Mouse (Mus musculus): ENCODE measurements around the gene Gpr137. TPM values are rescaled to one million over a fixed set of nuclear protein-coding genes. Genes with fewer than 3 reads are reported as not detected.

Gpr137 gene
- polyA plus RNA-seq, 1 experiment: 31.2 TPM

DNA sequence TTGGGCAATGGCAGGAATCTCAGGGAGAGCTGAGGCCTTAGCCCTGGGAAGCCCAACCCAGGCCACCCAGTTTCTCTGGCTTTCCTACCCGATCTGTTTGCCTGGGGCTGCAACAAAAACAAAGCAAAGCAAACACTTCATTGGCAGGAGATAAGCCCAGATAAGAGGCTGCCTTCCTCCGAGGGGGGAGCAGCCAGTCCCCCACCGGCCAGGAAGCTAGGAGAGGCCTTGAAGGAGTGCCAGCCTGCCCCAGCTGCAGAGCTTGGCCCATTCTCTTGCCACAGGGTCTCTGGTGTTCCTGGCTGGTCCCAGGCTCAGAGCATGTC, 10.4 kb upstream of the Gpr137 start:
- TF ChIP-seq USF1 (IDR thresholded peaks at IDR 0.05; ENCODE audit: low read depth) (no peak), MYOG (IDR thresholded peaks at IDR 0.05; ENCODE audit: control insufficient read depth, extremely low read depth, insufficient read length) (no peak), CEBPB (IDR thresholded peaks at IDR 0.05; ENCODE audit: low read depth) (no peak), FOSL1 (IDR thresholded peaks at IDR 0.05; ENCODE audit: insufficient read depth, low read length, poor library complexity, severe bottlenecking) (no peak), MAX (IDR thresholded peaks at IDR 0.05) (no peak), CTCF (IDR thresholded peaks at IDR 0.05; ENCODE audit: control insufficient read depth, insufficient read depth, insufficient read length) (no peak), MYOD1 (IDR thresholded peaks at IDR 0.05; ENCODE audit: control insufficient read depth, insufficient read length, low read depth) (no peak)
- peaks cover 35% of the 10 kb centered on the region for H3K36me3 ChIP-seq (ENCODE audit: control insufficient read depth, insufficient read depth)
- H3ac ChIP-seq (ENCODE audit: control insufficient read depth, insufficient read length, low read depth): peak overlapping the region; percentile 52
- H3K27me3 ChIP-seq (ENCODE audit: control insufficient read depth, insufficient read depth, insufficient read length): no peaks in the 10 kb centered on the region
- H3K79me3 ChIP-seq (ENCODE audit: low read depth): no peaks in the 10 kb centered on the region
- H3K79me2 ChIP-seq (ENCODE audit: control insufficient read depth, insufficient read depth): no peaks in the 10 kb centered on the region
- H3K4me3 ChIP-seq (ENCODE audit: insufficient read depth, poor library complexity, severe bottlenecking): peak overlapping the region; percentile 46

DNA sequence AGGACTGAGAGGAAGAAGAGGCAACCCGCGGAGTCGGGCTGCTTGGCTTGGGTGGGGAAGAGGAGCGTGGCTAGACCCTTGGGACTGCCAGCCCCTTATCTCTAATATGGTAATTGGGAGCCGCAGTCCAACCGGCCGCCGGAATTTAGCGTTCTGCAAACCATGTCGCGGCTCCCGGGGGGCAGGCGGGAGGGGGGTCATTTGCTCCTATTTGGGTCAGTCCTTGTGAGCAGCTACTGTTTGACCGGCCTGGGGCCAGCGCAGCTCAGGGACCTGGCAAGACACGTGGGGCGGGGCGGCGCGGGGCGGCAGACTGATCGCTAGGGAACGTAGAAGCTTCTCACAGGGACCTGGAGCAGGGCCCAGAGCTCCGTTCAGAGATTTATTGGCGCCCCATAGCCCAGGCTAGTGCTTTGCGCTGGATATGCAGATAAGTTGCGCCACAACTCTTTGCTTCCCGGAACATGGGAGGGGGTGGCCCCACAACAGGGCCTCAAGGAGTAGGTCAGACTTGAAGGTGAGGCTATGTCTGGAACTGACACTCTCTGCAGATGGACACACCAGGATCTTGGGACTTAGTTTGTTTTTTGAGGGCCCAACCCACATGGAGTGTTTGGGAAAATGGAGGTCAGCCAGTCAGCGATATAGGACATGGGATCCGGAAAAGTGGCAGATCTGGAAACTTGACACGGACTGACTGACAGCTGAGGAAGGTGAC, 9.9 kb upstream of the Gpr137 start:
- H3K4me3 ChIP-seq (ENCODE audit: insufficient read depth, poor library complexity, severe bottlenecking): peak overlapping the region; percentile 46
- H3K27me3 ChIP-seq (ENCODE audit: control insufficient read depth, insufficient read depth, insufficient read length): no peaks in the 10 kb centered on the region
- TF ChIP-seq CEBPB (IDR thresholded peaks at IDR 0.05; ENCODE audit: low read depth) (peak; percentile 3), MAX (IDR thresholded peaks at IDR 0.05) (no peak)
- H3K79me2 ChIP-seq (ENCODE audit: control insufficient read depth, insufficient read depth): no peaks in the 10 kb centered on the region
- no peaks in the 10 kb centered on the region for H3K79me3 ChIP-seq (ENCODE audit: low read depth)
- peaks cover 30% of the 10 kb centered on the region for H3K36me3 ChIP-seq (ENCODE audit: control insufficient read depth, insufficient read depth)
- H3ac ChIP-seq (ENCODE audit: control insufficient read depth, insufficient read length, low read depth): peak overlapping the region; percentile 52

- H3K36me3 ChIP-seq (ENCODE audit: control insufficient read depth, insufficient read depth): peaks cover 29% of the 10 kb centered on the region
- H3K79me2 ChIP-seq (ENCODE audit: control insufficient read depth, insufficient read depth): no peaks in the 10 kb centered on the region
- no peaks in the 10 kb centered on the region for H3K27me3 ChIP-seq (ENCODE audit: control insufficient read depth, insufficient read depth, insufficient read length)
- peak overlapping the region; percentile 46 for H3K4me3 ChIP-seq (ENCODE audit: insufficient read depth, poor library complexity, severe bottlenecking)
- TF ChIP-seq CEBPB (IDR thresholded peaks at IDR 0.05; ENCODE audit: low read depth): no peak
- TF ChIP-seq MAX (IDR thresholded peaks at IDR 0.05): peak; percentile 89
- no peaks in the 10 kb centered on the region for H3K79me3 ChIP-seq (ENCODE audit: low read depth)
- peak overlapping the region; percentile 92 for H3ac ChIP-seq (ENCODE audit: control insufficient read depth, insufficient read length, low read depth)
Observed at GRCm38 (mm10) chr19:6951381-6951968, 9.2 kb upstream of the Gpr137 start.

DNA sequence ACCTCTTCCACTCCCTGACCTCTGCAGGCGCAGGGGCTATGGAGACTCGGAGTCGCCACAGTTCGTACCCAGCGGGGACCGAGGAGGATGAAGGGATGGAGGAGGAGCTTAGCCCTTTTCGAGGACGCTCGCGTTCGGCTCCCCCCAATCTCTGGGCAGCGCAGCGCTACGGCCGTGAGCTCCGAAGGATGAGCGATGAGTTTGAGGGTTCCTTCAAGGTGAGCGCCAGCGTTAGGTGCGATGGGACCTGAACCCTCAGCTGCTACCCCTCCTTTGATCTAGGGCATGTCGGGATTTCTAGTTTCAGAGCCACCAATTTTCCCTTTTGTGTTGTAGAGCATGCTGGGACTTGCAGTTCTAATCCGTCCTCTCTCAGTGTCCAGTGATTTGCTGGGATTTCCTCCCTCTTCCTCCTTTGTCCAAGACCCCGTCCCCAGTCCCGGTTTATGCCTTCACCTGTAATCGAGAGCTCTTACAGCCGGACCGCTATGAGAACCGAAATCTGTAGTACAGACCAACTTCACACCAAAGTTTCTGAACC, 8.4 kb upstream of the Gpr137 start:
- peak overlapping the region; percentile 46 for H3K4me3 ChIP-seq (ENCODE audit: insufficient read depth, poor library complexity, severe bottlenecking)
- H3K36me3 ChIP-seq (ENCODE audit: control insufficient read depth, insufficient read depth): peaks cover 29% of the 10 kb centered on the region
- peak overlapping the region; percentile 92 for H3ac ChIP-seq (ENCODE audit: control insufficient read depth, insufficient read length, low read depth)
- no peaks in the 10 kb centered on the region for H3K27me3 ChIP-seq (ENCODE audit: control insufficient read depth, insufficient read depth, insufficient read length)
- H3K79me2 ChIP-seq (ENCODE audit: control insufficient read depth, insufficient read depth): no peaks in the 10 kb centered on the region
- TF ChIP-seq CEBPB (IDR thresholded peaks at IDR 0.05; ENCODE audit: low read depth): no peak
- TF ChIP-seq MYOD1 (IDR thresholded peaks at IDR 0.05; ENCODE audit: control insufficient read depth, insufficient read length, low read depth): no peak
- no peak for TF ChIP-seq MAX (IDR thresholded peaks at IDR 0.05)
- TF ChIP-seq CTCF (IDR thresholded peaks at IDR 0.05; ENCODE audit: control insufficient read depth, insufficient read depth, insufficient read length): no peak
- TF ChIP-seq FOSL1 (IDR thresholded peaks at IDR 0.05; ENCODE audit: insufficient read depth, low read length, poor library complexity, severe bottlenecking): no peak
- TF ChIP-seq MYOG (IDR thresholded peaks at IDR 0.05; ENCODE audit: control insufficient read depth, extremely low read depth, insufficient read length): no peak
- TF ChIP-seq USF1 (IDR thresholded peaks at IDR 0.05; ENCODE audit: low read depth): no peak
- H3K79me3 ChIP-seq (ENCODE audit: low read depth): no peaks in the 10 kb centered on the region

DNA sequence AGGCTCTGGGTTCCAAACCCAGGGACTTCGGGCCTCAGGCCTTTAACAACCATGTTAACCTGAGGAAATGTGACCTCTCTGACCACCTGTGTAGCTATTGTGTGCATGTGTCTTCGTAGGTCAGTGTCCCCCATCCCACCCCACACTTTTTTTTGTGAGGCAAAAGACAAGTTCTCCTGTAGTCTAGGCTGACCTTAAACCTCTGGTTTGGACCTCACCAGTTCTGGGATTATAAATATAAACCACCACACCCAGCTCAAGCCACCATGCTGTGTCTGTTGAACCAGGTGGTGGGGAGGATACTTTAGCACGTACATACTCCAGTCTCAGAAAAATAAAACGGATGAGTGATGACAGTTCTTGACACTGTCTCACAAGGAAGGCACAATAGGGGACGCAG, 7.7 kb upstream of the Gpr137 start:
- Histone ChIP-seq H3K79me3 (ENCODE audit: low read depth) (no peaks in the 10 kb centered on the region), H3K79me2 (ENCODE audit: control insufficient read depth, insufficient read depth) (no peaks in the 10 kb centered on the region), H3K27me3 (ENCODE audit: control insufficient read depth, insufficient read depth, insufficient read length) (no peaks in the 10 kb centered on the region), H3ac (ENCODE audit: control insufficient read depth, insufficient read length, low read depth) (peak overlapping the region; percentile 39), H3K36me3 (ENCODE audit: control insufficient read depth, insufficient read depth) (peaks cover 24% of the 10 kb centered on the region), H3K4me3 (ENCODE audit: insufficient read depth, poor library complexity, severe bottlenecking) (no peak overlapping the region)
- TF ChIP-seq CTCF (IDR thresholded peaks at IDR 0.05; ENCODE audit: control insufficient read depth, insufficient read depth, insufficient read length): no peak
- TF ChIP-seq MAX (IDR thresholded peaks at IDR 0.05): no peak
- no peak for TF ChIP-seq MYOD1 (IDR thresholded peaks at IDR 0.05; ENCODE audit: control insufficient read depth, insufficient read length, low read depth)
- no peak for TF ChIP-seq CEBPB (IDR thresholded peaks at IDR 0.05; ENCODE audit: low read depth)
- TF ChIP-seq MYOG (IDR thresholded peaks at IDR 0.05; ENCODE audit: control insufficient read depth, extremely low read depth, insufficient read length): no peak
- no peak for TF ChIP-seq FOSL1 (IDR thresholded peaks at IDR 0.05; ENCODE audit: insufficient read depth, low read length, poor library complexity, severe bottlenecking)
- no peak for TF ChIP-seq USF1 (IDR thresholded peaks at IDR 0.05; ENCODE audit: low read depth)

DNA sequence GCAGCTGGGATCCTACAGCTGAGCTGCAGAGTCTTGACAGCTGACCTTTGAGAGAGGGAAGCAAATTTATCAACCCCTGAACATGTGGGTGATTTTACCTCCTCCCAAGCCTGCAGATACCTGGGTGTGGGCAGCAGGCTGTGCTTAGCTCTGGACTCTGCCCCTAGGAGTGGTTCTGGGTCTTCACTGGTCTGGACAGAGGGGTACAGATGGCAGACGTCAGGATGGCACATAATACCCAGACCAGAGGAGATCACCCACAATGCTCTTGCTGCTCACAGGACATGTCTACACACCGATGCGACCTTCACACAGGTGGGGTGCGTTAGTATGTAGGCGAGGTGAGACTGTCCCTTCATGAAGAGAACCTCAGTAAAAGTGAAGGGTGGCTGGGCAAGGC, 7.3 kb upstream of the Gpr137 start:
- Histone ChIP-seq H3K79me3 (ENCODE audit: low read depth) (no peaks in the 10 kb centered on the region), H3K4me3 (ENCODE audit: insufficient read depth, poor library complexity, severe bottlenecking) (no peak overlapping the region), H3K79me2 (ENCODE audit: control insufficient read depth, insufficient read depth) (no peaks in the 10 kb centered on the region), H3K27me3 (ENCODE audit: control insufficient read depth, insufficient read depth, insufficient read length) (no peaks in the 10 kb centered on the region), H3ac (ENCODE audit: control insufficient read depth, insufficient read length, low read depth) (no peak overlapping the region), H3K36me3 (ENCODE audit: control insufficient read depth, insufficient read depth) (peaks cover 20% of the 10 kb centered on the region)
- no peak for TF ChIP-seq MAX (IDR thresholded peaks at IDR 0.05)
- TF ChIP-seq USF1 (IDR thresholded peaks at IDR 0.05; ENCODE audit: low read depth): no peak
- no peak for TF ChIP-seq MYOG (IDR thresholded peaks at IDR 0.05; ENCODE audit: control insufficient read depth, extremely low read depth, insufficient read length)

All from C2C12 (cell line).